Mouse (Mus musculus) right cerebral cortex, postnatal 10 days (tissue): ENCODE measurements around the gene Ggps1.
"Not testable (repeated sequence)": the region's sequence is repeated elsewhere in the genome, so short reads cannot be mapped to it uniquely, and the experiment has no call there.

Source experiments
- DNase-seq, 2 experiments: peaks; one replicate each; pipeline ENCODE4 v3.0.0; 2021; ENCODE audit warnings: low spot score in 2 of 2

Ggps1 gene

DNA sequence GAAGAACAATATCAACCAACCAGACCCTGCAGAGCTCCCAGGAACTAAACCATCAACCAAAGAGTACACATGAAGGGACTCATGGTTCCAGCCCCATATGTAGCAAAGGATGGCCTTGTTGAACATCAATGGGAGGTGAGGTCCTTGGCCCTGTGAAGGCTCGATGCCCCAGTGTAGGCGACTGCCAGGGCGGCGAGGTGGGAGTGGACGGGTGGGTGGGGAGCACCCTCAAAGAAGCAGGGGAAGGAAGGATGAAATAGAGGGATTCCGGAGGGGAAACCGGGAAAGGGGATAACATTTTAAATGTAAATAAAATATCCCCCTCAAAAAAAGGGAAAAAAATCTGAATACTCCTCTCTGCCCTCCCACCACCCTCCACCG, 24.4 kb downstream of the Ggps1 start:
- DNase-seq, result peak; percentile 28 to 36

DNA sequence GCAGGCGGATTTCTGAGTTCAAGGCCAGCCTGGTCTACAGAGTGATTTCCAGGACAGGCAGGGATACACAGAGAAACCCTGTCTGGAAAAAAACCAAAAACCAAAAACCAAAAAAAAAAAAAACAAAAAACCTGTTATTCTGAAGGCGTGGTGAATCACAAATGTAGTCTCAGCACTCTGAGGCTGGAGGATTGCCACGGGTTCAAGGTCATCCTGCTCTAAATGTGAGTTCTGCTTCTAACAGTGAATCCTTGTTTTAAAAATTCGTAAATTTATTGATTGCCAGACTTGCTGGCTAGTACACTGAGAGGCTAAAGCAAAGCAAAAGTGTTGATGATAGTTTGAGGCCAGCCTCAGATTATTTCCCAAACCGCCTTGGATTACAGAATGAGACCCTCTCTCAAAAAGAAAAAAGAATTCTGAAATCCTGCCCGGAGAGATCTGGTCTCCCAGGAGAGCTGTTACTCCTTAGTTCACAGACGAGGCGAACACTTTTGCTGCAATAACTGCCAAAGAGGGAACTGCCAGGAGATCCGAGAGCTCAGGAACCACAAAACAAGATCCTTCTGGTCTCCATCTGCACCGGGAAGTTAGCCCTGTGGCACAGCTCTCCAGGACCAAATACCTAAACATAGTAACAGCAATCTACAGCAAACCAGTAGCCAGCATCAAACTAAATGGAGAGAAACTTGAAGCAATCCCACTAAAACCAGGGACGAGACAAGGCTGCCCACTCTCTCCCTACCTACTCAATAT, 27.2 kb downstream of the Ggps1 start:
- no peak for DNase-seq

DNA sequence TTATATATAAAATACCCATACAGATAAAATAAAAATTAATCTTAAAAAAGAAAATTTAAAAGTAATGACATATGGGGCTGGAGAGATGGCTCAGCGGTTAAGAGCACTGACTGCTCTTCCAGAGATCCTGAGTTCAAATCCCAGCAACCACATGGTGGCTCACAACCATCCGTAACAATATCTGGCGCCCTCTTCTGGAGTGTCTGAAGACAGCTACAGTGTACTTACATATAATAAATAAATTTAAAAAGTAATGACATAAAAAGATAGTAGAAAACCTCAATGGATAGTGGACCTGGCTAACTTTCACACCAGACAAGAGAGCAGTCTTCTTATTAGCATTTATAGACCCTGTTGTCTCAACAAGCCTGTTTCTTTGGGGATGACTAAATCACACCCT, 27.9 kb downstream of the Ggps1 start:
- not testable (repeated sequence) for DNase-seq

DNA sequence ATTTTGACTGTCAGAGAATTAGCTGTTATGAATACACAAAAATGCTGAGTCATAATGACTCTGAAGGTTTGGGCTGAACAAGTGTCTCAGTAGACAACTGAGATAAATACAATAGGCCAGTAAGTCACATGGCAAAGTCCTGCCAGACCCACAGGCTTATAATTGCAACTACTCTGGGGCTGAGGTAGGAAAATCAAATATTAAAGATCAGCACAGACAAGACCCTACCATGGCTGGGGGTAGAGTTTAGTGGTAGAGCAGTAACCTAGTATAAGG, 29.3 kb downstream of the Ggps1 start:
- no peak for DNase-seq

DNA sequence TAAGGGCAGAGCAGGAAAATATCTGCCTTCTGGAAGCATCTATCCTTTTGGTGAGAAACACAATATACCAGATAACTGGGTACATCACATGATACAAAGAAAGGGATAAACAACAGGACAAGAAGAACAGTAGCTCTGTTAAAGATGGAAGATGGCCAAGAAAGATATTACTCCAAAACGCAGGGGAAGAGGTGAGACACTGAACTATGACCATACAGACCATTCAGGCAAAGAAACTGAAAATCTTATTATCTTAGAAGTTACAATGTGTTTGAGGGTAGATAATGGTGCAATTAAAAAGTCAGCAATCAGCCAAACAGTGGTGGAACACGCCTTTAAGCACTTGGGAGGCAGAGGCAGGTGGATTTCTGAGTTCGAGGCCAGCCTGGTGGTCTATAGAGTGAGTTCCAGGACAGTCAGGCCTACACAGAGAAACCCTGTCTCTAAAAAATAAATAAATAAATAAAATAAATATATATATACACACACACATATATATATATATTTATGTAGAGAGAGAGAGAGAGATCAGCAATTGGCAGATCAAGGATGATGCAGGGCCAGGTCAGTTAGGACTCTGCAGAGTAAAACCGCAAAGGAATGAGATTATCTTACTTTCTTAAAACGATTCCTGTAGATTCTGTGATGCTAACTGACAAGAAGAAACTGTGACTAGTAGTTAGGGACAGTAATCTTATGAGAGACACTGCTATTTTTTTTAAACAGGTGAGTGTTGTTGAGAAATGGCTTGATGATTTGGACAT, 29.8 kb downstream of the Ggps1 start:
- DNase-seq, result no peak

DNA sequence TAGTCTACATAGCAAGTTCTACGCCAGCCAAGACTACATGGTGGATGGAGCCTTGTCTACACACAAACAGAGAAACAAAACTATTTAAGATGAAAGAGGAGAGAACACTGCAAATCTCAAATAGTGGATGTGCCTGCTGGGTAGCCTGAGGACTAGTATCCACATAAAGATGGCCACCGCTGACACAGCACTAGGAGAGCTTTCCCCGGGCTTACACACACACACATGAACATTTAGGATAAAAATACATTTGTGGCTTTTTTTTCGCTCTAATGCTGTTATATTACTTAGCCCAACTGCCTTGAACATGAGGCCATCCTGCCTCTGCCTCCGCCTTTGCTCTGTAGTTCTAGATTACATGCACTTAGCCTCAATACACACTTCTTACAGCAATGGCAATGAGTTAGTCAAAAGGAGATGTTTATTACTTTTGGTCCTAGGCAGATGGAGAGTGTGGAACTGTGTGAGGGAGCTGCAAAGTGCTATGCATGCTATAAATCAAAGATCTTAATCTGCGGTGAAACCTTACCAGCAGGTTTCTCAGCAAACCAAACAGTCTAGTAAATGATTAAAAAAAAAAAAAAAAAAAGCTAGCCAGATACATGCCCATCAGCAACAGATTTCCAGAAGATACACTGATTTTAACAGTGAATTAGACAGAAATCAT, 37.0 kb downstream of the Ggps1 start:
- DNase-seq, result no peak

DNA sequence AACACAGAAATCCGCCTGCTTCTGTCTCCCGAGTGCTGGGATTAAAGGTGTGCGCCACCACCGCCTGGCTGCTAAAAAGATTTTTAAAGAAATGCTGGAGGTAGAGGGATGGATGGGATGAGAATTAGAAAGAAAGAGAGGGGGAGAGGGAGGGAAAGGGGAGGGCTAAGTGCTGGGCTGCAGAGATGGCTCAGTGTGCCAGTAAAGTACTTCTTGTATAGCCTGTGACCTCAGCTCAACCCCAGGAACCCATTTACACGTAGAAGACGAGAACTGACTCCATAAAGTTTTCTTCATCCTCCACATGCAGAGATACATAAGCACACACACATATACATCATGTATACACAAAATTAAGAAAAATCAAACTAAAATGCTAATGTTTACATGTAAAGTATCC, 37.7 kb downstream of the Ggps1 start:
- no peak for DNase-seq

DNA sequence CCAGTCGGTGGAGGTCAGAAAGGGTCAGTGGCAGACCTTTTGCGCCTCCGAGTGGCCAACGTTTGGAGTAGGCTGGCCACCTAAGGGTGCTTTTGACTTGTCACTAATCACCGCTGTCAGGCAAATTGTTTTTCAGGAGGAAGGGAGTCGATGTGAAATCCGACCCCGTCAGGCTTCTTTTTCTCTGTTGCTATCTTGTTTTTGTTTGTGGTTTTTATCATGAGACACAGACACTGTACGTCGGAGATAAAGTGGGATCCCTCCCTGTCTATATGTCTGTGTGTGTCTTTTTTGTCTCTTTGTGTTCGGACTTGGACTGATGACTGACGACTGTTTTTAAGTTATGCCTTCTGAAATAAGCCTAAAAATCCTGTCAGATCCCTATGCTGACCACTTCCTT, 41.9 kb downstream of the Ggps1 start:
- not testable (repeated sequence) for DNase-seq

DNA sequence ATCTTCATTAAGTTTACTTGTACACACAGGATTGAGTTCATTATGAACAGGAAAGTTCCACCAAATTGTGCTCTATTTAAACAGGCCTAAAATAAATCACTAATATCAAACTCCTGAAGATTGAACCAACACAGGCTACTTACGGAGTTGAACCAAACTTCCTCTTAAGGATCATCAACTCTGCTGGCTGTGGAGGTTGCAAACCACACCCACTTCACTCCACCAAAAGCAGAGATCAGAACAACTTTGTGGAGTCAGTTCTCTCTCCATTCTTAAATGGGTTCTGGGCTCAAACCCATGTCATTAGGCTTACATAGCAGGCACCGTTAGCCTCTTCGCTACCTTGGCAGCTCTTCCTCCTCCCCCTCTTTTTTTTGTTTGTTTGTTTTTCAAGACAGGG, 44.4 kb downstream of the Ggps1 start:
- DNase-seq, result no peak

DNA sequence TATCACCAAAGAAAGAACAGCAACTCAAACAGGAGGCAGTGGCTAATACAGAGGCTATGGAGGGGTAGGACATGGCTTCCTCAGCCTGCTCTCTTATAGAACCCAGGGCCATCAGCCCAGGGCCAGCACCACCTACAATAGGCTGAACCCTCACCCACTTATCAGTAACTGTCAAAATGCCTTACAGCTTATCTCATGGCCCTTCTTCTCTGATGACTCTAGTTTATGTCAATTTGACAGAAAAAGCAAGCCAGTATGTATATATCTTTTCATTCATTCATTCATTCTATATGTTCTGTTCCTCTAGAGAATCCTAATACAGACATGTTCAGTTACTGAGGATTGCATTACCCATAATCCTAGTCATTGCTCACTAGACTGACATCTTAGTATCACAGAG, 45.0 kb downstream of the Ggps1 start:
- no peak for DNase-seq

DNA sequence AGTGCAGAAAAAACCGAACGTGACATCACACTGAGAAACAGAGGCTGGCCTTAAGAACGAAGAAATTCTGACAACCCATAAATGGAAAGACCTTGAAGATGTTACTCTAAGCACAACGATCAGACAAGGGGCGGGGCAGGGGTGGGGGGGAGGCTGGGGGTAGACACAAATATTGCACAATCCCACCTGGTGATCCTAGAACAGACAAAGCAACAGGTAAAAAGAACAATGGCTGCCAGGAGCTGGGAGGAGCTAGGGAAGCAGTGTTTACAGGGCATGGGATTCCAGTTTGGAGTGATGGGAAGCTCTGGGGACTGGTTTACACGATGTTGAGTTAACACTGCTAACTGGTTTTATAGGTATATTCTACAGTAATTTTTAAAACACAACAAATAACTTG, 47.7 kb downstream of the Ggps1 start:
- no peak for DNase-seq

DNA sequence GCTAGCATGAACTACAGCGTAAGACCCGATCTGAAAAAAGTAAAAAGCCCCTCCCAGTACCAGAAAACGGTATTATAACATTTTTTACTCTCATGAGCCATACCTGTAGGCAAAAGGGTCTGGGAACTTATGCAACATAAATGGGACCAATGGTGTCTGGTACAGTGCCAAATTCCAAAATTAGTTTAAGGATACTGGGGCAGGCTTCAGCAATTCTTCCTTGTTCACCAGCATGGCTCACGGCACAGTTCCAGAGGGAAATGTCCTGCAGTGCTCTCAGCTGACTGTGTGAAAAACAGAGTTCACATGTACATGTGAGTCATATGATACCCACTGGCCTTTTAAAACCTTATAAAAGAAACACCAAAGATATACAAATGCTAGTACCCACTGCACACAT, 48.7 kb downstream of the Ggps1 start:
- DNase-seq, result no peak

DNA sequence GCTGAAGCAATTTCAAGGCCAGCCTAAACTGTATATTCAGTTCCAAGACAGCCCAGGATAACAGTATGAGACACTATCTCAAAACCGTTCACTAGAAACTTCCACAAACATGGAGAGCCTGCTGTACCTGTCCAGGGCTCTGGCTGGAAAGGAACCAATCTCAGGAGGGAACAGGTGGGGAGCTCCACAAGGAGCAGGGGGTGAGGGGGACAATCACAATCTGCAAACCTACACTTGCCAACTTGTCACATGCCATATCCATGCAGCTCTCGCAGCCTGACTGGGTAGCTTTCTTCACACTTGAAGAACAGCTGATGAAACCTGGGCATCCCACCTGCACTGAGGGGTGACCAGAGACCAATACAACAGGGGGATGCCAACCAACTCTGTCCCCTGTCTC, 49.3 kb downstream of the Ggps1 start:
- no peak for DNase-seq

DNA sequence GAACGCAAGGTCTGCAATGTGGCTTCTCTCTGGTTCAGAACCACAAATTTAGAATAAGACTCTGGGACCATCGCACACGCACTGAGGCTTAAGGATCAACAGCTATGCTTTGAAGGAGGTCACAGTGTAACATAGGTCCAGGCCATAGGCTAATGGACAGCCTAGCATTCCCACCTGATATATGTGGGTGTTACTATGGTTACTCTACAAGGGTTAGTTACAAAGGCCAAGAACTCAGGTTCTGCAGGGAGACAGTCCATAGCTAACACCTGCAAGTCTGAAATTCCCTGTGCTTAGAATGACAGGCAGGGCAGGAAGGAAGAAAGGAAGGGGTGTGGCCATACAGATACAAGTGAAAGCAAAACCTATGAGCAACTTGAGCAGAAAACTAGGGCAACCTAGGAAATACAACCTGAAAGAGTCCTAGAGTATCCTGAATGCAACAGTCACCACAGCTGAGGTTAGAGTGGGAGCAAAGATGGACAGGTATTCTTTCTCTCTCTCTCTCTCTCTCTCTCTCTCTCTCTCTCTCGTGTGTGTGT, 51.8 kb downstream of the Ggps1 start:
- DNase-seq, result no peak

DNA sequence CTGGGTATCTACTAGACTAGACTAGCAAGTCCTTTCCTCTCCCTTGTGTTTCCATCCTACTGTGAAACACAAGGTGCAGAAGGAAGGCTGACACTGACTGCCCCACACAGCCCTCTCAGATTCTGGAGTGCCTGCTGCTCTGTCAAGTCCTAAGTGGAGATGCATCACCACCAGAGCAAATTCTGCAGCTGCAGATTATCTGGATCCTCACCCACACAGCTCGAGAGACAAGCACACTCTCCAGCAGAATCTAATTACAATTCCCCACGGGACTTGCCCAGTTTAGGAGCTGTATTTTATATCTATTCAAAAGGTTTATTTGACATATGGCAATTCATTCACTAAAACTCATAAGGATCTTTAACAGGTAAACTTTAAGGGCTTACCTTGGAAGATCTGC, 57.2 kb downstream of the Ggps1 start:
- no peak for DNase-seq

DNA sequence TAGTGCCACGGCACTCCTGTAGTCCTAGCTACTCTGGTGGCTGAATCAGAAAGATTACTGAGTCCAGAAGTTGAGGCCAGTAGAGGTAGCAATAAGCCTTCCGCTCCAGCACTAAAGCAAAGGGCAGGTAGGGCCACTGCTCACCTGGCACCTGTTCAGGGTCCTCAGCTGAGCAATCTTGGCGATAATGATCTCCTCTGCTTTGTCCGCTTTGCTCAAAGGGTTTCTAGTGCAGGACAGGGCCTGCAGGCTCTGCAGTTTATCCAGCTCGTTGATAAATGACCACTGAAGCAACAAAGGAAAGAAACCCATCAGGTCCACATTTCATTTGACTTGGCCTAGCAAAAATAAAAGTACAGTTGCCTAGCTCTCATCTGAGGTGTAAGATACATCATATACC, 58.3 kb downstream of the Ggps1 start:
- no peak for DNase-seq

DNA sequence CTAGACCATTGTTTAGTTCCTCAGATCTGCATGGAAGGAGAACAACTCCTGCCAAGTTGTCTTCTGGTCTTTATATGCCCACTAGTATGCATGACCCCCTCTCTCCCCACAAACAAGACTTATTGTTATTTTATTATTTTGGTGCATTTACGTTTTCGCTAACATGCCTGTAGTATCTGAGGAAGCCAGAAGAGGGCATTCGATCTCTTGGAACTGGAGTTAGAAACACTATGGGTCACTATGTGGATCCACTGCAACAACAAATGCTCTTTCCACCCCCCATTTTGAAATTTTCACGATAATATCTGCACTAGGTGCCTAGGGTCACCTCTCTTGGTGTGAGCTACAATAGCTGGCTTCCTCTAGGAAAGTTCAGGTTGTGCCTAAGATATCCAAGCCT, 59.2 kb downstream of the Ggps1 start:
- no peak for DNase-seq

DNA sequence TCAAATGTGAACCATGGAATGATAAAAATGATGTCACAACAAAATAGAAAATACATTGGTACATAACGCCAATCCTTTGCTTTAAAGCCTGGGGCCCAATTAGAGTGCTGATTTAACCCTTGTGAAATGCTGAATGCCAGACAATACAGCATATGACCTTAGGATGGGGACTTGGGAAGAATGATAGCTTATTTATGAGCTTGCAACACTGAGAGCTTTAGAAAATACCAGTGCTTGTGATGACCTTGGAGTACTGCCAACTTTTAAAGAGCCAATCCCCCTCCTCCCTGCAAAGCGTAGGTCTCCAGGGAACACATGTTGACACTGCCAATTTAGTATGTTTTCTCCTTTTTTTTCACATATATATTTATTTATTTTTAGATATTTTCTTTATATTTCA, 60.6 kb downstream of the Ggps1 start:
- DNase-seq, result no peak
